Mouse (Mus musculus): Measurements from ENCODE around the gene 1700025F22Rik. TPM values are rescaled to one million over a fixed set of nuclear protein-coding genes. Genes with fewer than 3 reads are reported as not detected.
"Not testable (repeated sequence)": the region's sequence is repeated elsewhere in the genome, so short reads cannot be mapped to it uniquely, and the experiment has no call there.

The 1700025F22Rik gene
- polyA plus RNA-seq, 1 experiment from 2014 or later: not detected

- TF ChIP-seq CTCF (IDR thresholded peaks at IDR 0.05): no peak
- ATAC-seq (no peak), DNase-seq (ENCODE audit: low read depth, low spot score) (no peak)
- ChIA-PET POLR2A (no interaction called here), CTCF (interaction anchor here (1.0 kb wide), 1 partner anchor 9 kb away, joined by 3 read pairs; no protein-coding TSS in a partner anchor)
- peaks cover 41% of the 10 kb centered on the region for H3K27me3 ChIP-seq
- in situ Hi-C loops (cut with MboI; ENCODE audit: low pct_unique_long_range_greater_than_20kb): no loop called here
Measured at GRCm38 (mm10) chr19:11107746-11108145, 57.4 kb downstream of the 1700025F22Rik start.

- H3K27me3 ChIP-seq: peaks cover 54% of the 10 kb centered on the region
- in situ Hi-C loops (cut with MboI; ENCODE audit: low pct_unique_long_range_greater_than_20kb): no loop called here
- ATAC-seq (no peak), DNase-seq (ENCODE audit: low read depth, low spot score) (no peak)
- ChIA-PET CTCF (interaction anchor here (0.8 kb wide), 1 partner anchor 41 kb away, joined by 3 read pairs; no protein-coding TSS in a partner anchor), POLR2A (no interaction called here)
- TF ChIP-seq CTCF (IDR thresholded peaks at IDR 0.05): no peak
Measured at GRCm38 (mm10) chr19:11101880-11102279, 63.2 kb downstream of the 1700025F22Rik start.

- ChIA-PET POLR2A (no interaction called here), CTCF (no interaction called here)
- DNase-seq (ENCODE audit: low read depth, low spot score): no peak
- no peak for ATAC-seq
- in situ Hi-C loops (cut with MboI; ENCODE audit: low pct_unique_long_range_greater_than_20kb): no loop called here
- no peak for TF ChIP-seq CTCF (IDR thresholded peaks at IDR 0.05)
- H3K27me3 ChIP-seq: peaks cover 52% of the 10 kb centered on the region
Measured at GRCm38 (mm10) chr19:11098401-11098800, 66.7 kb downstream of the 1700025F22Rik start.

GRCm38 (mm10) chr19:11092131-11092530 is 73.0 kb downstream of the 1700025F22Rik start:
- ATAC-seq; DNase-seq (ENCODE audit: low read depth, low spot score): not testable (repeated sequence)

More at GRCm38 (mm10) chr19:11092131-11092530, 73.0 kb downstream of the 1700025F22Rik start:
- in situ Hi-C loops (cut with MboI; ENCODE audit: low pct_unique_long_range_greater_than_20kb); POLR2A ChIA-PET; CTCF ChIA-PET: not testable (repeated sequence)
- H3K27me3 ChIP-seq: peaks cover 19% of the 10 kb centered on the region

Other genes with a start within 250 kb of the 1700025F22Rik start
- 0.17 TPM for gene Zp1, start 244.7 kb downstream of the 1700025F22Rik start, polyA plus RNA-seq (2021)
- 0.21 TPM for gene Ptgdr2, start 228.2 kb downstream of the 1700025F22Rik start, polyA plus RNA-seq (2021)
- 21.1 TPM for gene Ccdc86, start 216.1 kb downstream of the 1700025F22Rik start, polyA plus RNA-seq (2021)
- gene Ms4a10, start 190.7 kb downstream of the 1700025F22Rik start, polyA plus RNA-seq (2021): not detected
- gene Ms4a15, start 172.1 kb downstream of the 1700025F22Rik start, polyA plus RNA-seq (2021): not detected
- gene Ms4a18, start 147.3 kb downstream of the 1700025F22Rik start, polyA plus RNA-seq (2021): not detected
- gene Ms4a8a, start 84.2 kb downstream of the 1700025F22Rik start, polyA plus RNA-seq (2021): not detected
- gene 1700017D01Rik, start 34.4 kb downstream of the 1700025F22Rik start, polyA plus RNA-seq (2021): not detected
- gene Ms4a13, start 31.4 kb upstream of the 1700025F22Rik start, polyA plus RNA-seq (2021): not detected
- not detected for gene Ms4a12, start 67.1 kb upstream of the 1700025F22Rik start, polyA plus RNA-seq (2021)
- gene Ms4a1, start 100.9 kb upstream of the 1700025F22Rik start, polyA plus RNA-seq (2021): not detected
- not detected for gene Ms4a5, start 118.6 kb upstream of the 1700025F22Rik start, polyA plus RNA-seq (2021)
- gene Ms4a14, start 149.1 kb upstream of the 1700025F22Rik start, polyA plus RNA-seq (2021): 0.06 TPM
- gene Ms4a7, start 170.8 kb upstream of the 1700025F22Rik start, polyA plus RNA-seq (2021): 0.09 TPM
- not detected for gene Ms4a4a, start 210.2 kb upstream of the 1700025F22Rik start, polyA plus RNA-seq (2021)
- gene Ms4a4c, start 239.4 kb upstream of the 1700025F22Rik start, polyA plus RNA-seq (2021): not detected